Mouse (Mus musculus) frontal cortex, postnatal 10 days (tissue): ENCODE measurements around the gene Trpv2.

Experiments used
- DNase-seq, 2 experiments: peaks; one replicate each; pipeline ENCODE4 v3.0.0; 2022; ENCODE audit warnings: low spot score in 2 of 2, mixed read lengths in 1 of 2

The Trpv2 gene

GRCm38 (mm10) chr11:62573959-62574702 is at the start of gene Trpv2:
Gene Trpv2 (plus strand): TSS chr11:62574486.
- DNase-seq = no peak

- no peak for DNase-seq
Observed at GRCm38 (mm10) chr11:62537089-62537488, 37.2 kb upstream of the Trpv2 start.

GRCm38 (mm10) chr11:62537590-62537989 is 36.7 kb upstream of the Trpv2 start:
- no peak for DNase-seq

GRCm38 (mm10) chr11:62538321-62539088 is 35.8 kb upstream of the Trpv2 start:
- peak in 1 of 2 experiments; percentile 51 for DNase-seq

GRCm38 (mm10) chr11:62539089-62539890 is 35.0 kb upstream of the Trpv2 start, which contains the start of gene Cenpv:
Gene Cenpv (minus strand): TSS chr11:62539261.
- peak; percentile 35 to 68 for DNase-seq

- DNase-seq = no peak
Observed at GRCm38 (mm10) chr11:62540167-62540566, 34.1 kb upstream of the Trpv2 start.

- DNase-seq = no peak
Observed at GRCm38 (mm10) chr11:62540969-62541368, 33.3 kb upstream of the Trpv2 start.

GRCm38 (mm10) chr11:62541581-62541980 is 32.7 kb upstream of the Trpv2 start:
- no peak for DNase-seq

- no peak for DNase-seq
Observed at GRCm38 (mm10) chr11:62543991-62544390, 30.3 kb upstream of the Trpv2 start.

- DNase-seq = peak in 1 of 2 experiments; percentile 46
Observed at GRCm38 (mm10) chr11:62549782-62550181, 24.5 kb upstream of the Trpv2 start.

- peak; percentile 28 to 31 for DNase-seq
Observed at GRCm38 (mm10) chr11:62550227-62550685, 24.0 kb upstream of the Trpv2 start.

- peak; percentile 99 for DNase-seq
Observed at GRCm38 (mm10) chr11:62550727-62551225, 23.5 kb upstream of the Trpv2 start, which contains the start of gene Ubb. Gene Ubb (plus strand): TSS chr11:62551171.

- DNase-seq = peak; percentile 78 to 89
Observed at GRCm38 (mm10) chr11:62551226-62552119, 22.8 kb upstream of the Trpv2 start.

- DNase-seq = no peak
Observed at GRCm38 (mm10) chr11:62553186-62553585, 21.1 kb upstream of the Trpv2 start.

GRCm38 (mm10) chr11:62553633-62554032 is 20.7 kb upstream of the Trpv2 start:
- DNase-seq = no peak

GRCm38 (mm10) chr11:62554163-62554855 is 20.0 kb upstream of the Trpv2 start:
- no peak for DNase-seq

GRCm38 (mm10) chr11:62554934-62555517 is 19.3 kb upstream of the Trpv2 start:
- no peak for DNase-seq

- DNase-seq = no peak
Observed at GRCm38 (mm10) chr11:62555896-62556412, 18.3 kb upstream of the Trpv2 start.

GRCm38 (mm10) chr11:62557205-62557604 is 17.1 kb upstream of the Trpv2 start:
- DNase-seq = no peak
